In the genomic region with DNA sequence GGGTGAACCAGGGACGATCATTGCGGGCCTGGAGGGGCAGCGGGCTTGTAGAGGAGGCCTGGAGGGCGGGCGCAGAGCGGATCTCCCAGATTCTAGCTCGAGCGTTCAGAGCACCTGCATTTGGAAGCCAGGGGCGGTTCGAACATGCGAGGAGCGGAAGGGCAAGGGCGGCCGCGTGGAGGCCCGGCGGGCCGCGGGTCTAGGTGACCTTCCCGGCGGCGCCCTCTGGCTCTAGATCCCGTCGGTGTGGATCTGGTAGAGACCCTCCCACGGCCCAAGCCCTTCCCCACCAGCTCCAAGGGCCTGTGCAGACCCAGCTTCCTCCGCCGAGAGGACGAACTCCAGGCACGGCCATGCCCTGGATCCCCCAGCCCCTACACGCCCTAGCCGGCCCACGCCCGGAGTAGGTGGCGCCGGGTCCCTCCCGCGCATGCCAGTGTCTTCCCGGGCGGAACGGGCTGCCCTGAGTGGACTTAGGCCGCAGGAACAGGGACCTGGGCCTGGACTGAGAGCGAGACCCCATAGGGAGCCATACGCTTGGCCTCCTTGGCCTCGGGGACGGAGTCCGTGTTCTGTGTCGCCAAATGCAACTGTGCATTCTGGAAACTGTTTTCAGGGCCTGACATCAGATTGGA, we compare ENCODE assay signal across 8 mouse cellular contexts. TPM values are rescaled to one million over a fixed set of nuclear protein-coding genes. Genes with fewer than 3 reads are reported as not detected.
DNase-seq lines count a peak whose midpoint lies in the region; ATAC-seq lines count a peak whose summit lies in the region.

No protein-coding gene starts in this region.

- peaks cover 12% of the 10 kb centered on the region; the same call in 1 of the 2 replicates for H3K36me3 ChIP-seq in forebrain, embryonic 10.5 days (replicated peaks)
- H3K36me3 ChIP-seq in hindbrain, embryonic 14.5 days (replicated peaks; ENCODE audit: control insufficient read depth, insufficient read depth): no peaks in the 10 kb centered on the region
- no peaks in the 10 kb centered on the region for H3K36me3 ChIP-seq in limb, embryonic 13.5 days
- no peaks in the 10 kb centered on the region for H3K36me3 ChIP-seq in midbrain, embryonic 13.5 days

- peaks cover 57% of the 10 kb centered on the region for H3K4me1 ChIP-seq in forebrain, embryonic 10.5 days
- peaks cover 35% of the 10 kb centered on the region for H3K4me1 ChIP-seq in hindbrain, embryonic 14.5 days (replicated peaks; ENCODE audit: control insufficient read depth, insufficient read depth, low read length)
- H3K4me1 ChIP-seq in limb, embryonic 13.5 days: peaks cover 59% of the 10 kb centered on the region
- peaks cover 45% of the 10 kb centered on the region for H3K4me1 ChIP-seq in midbrain, embryonic 13.5 days (replicated peaks)

- peak; percentile 70 for DNase-seq in embryo, embryonic 11 days
- no peak for DNase-seq in embryo, embryonic 9.5 days (ENCODE audit: extremely low spot score)
- peak; percentile 48 for DNase-seq in adipocyte (ENCODE audit: low spot score)
- no peak for DNase-seq in forebrain, embryonic 10.5 days (ENCODE audit: extremely low spot score, low spot score)
- no peak for DNase-seq in hindbrain, embryonic 14.5 days (ENCODE audit: low spot score)
- peak; percentile 53 for DNase-seq in urinary bladder, adult 2 months (ENCODE audit: low spot score)

- H3K4me2 ChIP-seq in hindbrain, embryonic 14.5 days (replicated peaks): peak overlapping the region; percentile 91
- H3K4me2 ChIP-seq in limb, embryonic 13.5 days (replicated peaks): peak overlapping the region; percentile 96
- peak overlapping the region; percentile 98 for H3K4me2 ChIP-seq in midbrain, embryonic 13.5 days (replicated peaks)

- H3K27ac ChIP-seq in forebrain, embryonic 10.5 days: peak overlapping the region; percentile 97
- peak overlapping the region; percentile 94 for H3K27ac ChIP-seq in hindbrain, embryonic 14.5 days
- peak overlapping the region; percentile 93 for H3K27ac ChIP-seq in limb, embryonic 13.5 days
- peak overlapping the region; percentile 92 for H3K27ac ChIP-seq in midbrain, embryonic 13.5 days

- peak overlapping the region; percentile 99 for H3K9ac ChIP-seq in hindbrain, embryonic 14.5 days
- peak overlapping the region; percentile 95 for H3K9ac ChIP-seq in limb, embryonic 13.5 days
- H3K9ac ChIP-seq in midbrain, embryonic 13.5 days (replicated peaks): peak overlapping the region; percentile 96

- WGBS in forebrain, embryonic 10.5 days: under 1% methylated on average over 47 of the region's 47 CpGs
- under 1% methylated on average over 45 of the region's 47 CpGs for WGBS in hindbrain, embryonic 14.5 days
- WGBS in limb, embryonic 13.5 days: under 1% methylated on average over 47 of the region's 47 CpGs
- under 1% methylated on average over 47 of the region's 47 CpGs for WGBS in midbrain, embryonic 13.5 days

- peak; percentile 25 for ATAC-seq in hindbrain, embryonic 14.5 days (ENCODE audit: low FRiP score)
- no peak; the same call in 1 of the 2 replicates for ATAC-seq in limb, embryonic 13.5 days (ENCODE audit: low FRiP score, low read depth)
- ATAC-seq in midbrain, embryonic 13.5 days: peak; percentile 57

- H3K9me3 ChIP-seq in forebrain, embryonic 10.5 days: no peaks in the 10 kb centered on the region
- H3K9me3 ChIP-seq in hindbrain, embryonic 14.5 days (ENCODE audit: control insufficient read depth, low read length): no peaks in the 10 kb centered on the region
- H3K9me3 ChIP-seq in limb, embryonic 13.5 days: no peaks in the 10 kb centered on the region
- no peaks in the 10 kb centered on the region for H3K9me3 ChIP-seq in midbrain, embryonic 13.5 days

- H3K4me3 ChIP-seq in forebrain, embryonic 10.5 days: peak overlapping the region; percentile 74
- peak overlapping the region; percentile 98 for H3K4me3 ChIP-seq in hindbrain, embryonic 14.5 days (replicated peaks; ENCODE audit: low read length)
- H3K4me3 ChIP-seq in limb, embryonic 13.5 days: peak overlapping the region; percentile 94
- peak overlapping the region; percentile 96 for H3K4me3 ChIP-seq in midbrain, embryonic 13.5 days (replicated peaks)

- no peaks in the 10 kb centered on the region for H3K27me3 ChIP-seq in forebrain, embryonic 10.5 days (ENCODE audit: poor library complexity, severe bottlenecking)
- H3K27me3 ChIP-seq in hindbrain, embryonic 14.5 days (ENCODE audit: control insufficient read depth, insufficient read depth, low read length): no peaks in the 10 kb centered on the region
- no peaks in the 10 kb centered on the region for H3K27me3 ChIP-seq in limb, embryonic 13.5 days
- H3K27me3 ChIP-seq in midbrain, embryonic 13.5 days: 0 out of 2 replicates have a peak, but pooled peaks cover 5% of the 10 kb centered on the region

RNA-seq across cellular contexts. Expression of gene Vdac1, which starts 0.7 kb away (rescaled TPM):
- 214 and 224 TPM in 2 replicates for polyA plus RNA-seq in forebrain, embryonic 10.5 days (2016; fragmentation: Nextera tagmentation; extraction: Ambion mirVana)
- polyA plus RNA-seq in hindbrain, embryonic 14.5 days (2014; fragmentation: Nextera tagmentation; extraction: Ambion mirVana): 295 and 334 TPM in 2 replicates
- polyA plus RNA-seq in limb, embryonic 13.5 days (2015; fragmentation: Nextera tagmentation; extraction: Ambion mirVana): 240 and 244 TPM in 2 replicates
- polyA plus RNA-seq in midbrain, embryonic 13.5 days (2015; fragmentation: Nextera tagmentation; extraction: Ambion mirVana): 268 and 278 TPM in 2 replicates
- polyA plus RNA-seq in urinary bladder, adult 2 months (2012; rRNA removed): 166 and 206 TPM in 2 replicates

RNA-seq across cellular contexts. Expression of gene 9530068E07Rik, which starts 34.8 kb away (rescaled TPM):
- polyA plus RNA-seq in forebrain, embryonic 10.5 days (2016; fragmentation: Nextera tagmentation; extraction: Ambion mirVana): 161 and 165 TPM in 2 replicates
- 138 and 152 TPM in 2 replicates for polyA plus RNA-seq in hindbrain, embryonic 14.5 days (2014; fragmentation: Nextera tagmentation; extraction: Ambion mirVana)
- polyA plus RNA-seq in limb, embryonic 13.5 days (2015; fragmentation: Nextera tagmentation; extraction: Ambion mirVana): 192 and 205 TPM in 2 replicates
- 127 and 131 TPM in 2 replicates for polyA plus RNA-seq in midbrain, embryonic 13.5 days (2015; fragmentation: Nextera tagmentation; extraction: Ambion mirVana)
- 217 and 261 TPM in 2 replicates for polyA plus RNA-seq in urinary bladder, adult 2 months (2012; rRNA removed)

Comparison
In these comparisons a context has a peak if more than half of its experiments do, and no peak if none do; other contexts are left out.
1. DNase-seq: peak in embryo, embryonic 11 days (single experiment), adipocyte (single experiment) and urinary bladder, adult 2 months (single experiment); none in embryo, embryonic 9.5 days (single experiment), forebrain, embryonic 10.5 days (single experiment) and hindbrain, embryonic 14.5 days (single experiment).
2. Peak in every context shown above with its lines, with median percentiles within 50 percentile points of each other: H3K27ac ChIP-seq, H3K4me3 ChIP-seq, H3K4me2 ChIP-seq and H3K9ac ChIP-seq.